Mouse (Mus musculus): Measurements from ENCODE around the gene Il22. TPM values are rescaled to one million over a fixed set of nuclear protein-coding genes. Genes with fewer than 3 reads are reported as not detected.
"Not testable (repeated sequence)": the region's sequence is repeated elsewhere in the genome, so short reads cannot be mapped to it uniquely, and the experiment has no call there.

Il22 gene
- not detected in 2 replicates for polyA plus RNA-seq (2011; ENCODE audit: insufficient read length, low read depth, missing spikeins)

DNA sequence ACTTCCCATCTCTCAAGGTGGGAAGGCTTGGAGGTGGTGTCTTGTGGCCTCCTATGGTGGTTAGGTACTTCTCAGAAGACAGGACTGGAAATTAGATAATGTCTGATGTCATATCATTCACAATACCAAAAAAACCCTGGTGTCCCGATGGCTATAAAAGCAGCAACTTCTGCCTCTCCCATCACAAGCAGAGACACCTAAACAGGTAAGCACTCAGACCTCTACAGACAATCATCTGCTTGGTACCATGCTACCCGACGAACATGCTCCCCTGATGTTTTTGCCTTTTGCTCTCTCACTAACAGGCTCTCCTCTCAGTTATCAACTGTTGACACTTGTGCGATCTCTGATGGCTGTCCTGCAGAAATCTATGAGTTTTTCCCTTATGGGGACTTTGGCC, at the start of gene Il22:
Gene Il22 (plus strand): TSS at position 301 of the 400 bp plus-strand sequence.
- H3K4me1 ChIP-seq (ENCODE audit: control insufficient read depth, insufficient read depth, low read length): no peaks in the 10 kb centered on the region
- no peak within 1 kb of the TSS for H3K27ac ChIP-seq (ENCODE audit: insufficient read depth, low read length)
- no peak within 1 kb of the TSS for H3K4me3 ChIP-seq (ENCODE audit: insufficient read depth, low read length)
- TF ChIP-seq CTCF (IDR thresholded peaks at IDR 0.05; ENCODE audit: borderline replicate concordance, insufficient read depth, low read length) (no peak), POLR2A (IDR thresholded peaks at IDR 0.05; ENCODE audit: low read depth, low read length) (no peak)

GRCm38 (mm10) chr10:118155932-118156331, 48.8 kb upstream of the Il22 start:
- Histone ChIP-seq H3K4me1 (ENCODE audit: control insufficient read depth, insufficient read depth, low read length) (no peaks in the 10 kb centered on the region), H3K27ac (ENCODE audit: insufficient read depth, low read length) (no peak overlapping the region), H3K4me3 (ENCODE audit: insufficient read depth, low read length) (no peak overlapping the region)
- no peak for TF ChIP-seq POLR2A (IDR thresholded peaks at IDR 0.05; ENCODE audit: low read depth, low read length)

- Histone ChIP-seq H3K27ac (ENCODE audit: insufficient read depth, low read length) (no peak overlapping the region), H3K4me1 (ENCODE audit: control insufficient read depth, insufficient read depth, low read length) (no peaks in the 10 kb centered on the region), H3K4me3 (ENCODE audit: insufficient read depth, low read length) (no peak overlapping the region)
- no peak for TF ChIP-seq POLR2A (IDR thresholded peaks at IDR 0.05; ENCODE audit: low read depth, low read length)
- no peak for TF ChIP-seq CTCF (IDR thresholded peaks at IDR 0.05; ENCODE audit: borderline replicate concordance, insufficient read depth, low read length)
These were observed 43.6 kb upstream of the Il22 start for GRCm38 (mm10) chr10:118161131-118161530.

DNA sequence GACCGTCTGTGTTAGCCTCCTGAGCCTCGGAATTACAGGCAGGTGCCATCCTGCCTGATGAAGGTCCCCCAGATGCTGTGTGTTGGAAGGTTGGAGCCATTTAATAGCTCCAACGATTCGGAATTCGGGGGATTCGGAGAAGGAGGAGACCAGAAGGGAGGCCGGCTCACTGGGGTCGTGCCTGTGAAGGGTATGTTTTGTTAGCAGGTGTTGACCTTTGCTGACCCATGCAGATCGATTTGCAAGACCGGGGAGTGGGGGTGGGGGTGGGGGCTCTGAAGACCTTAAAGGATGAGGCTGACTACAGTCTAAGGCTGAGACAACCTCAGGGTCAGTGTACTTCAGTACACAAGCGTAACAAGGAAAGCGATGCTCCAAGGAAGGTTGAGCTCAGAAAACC, 35.5 kb upstream of the Il22 start:
- no peak overlapping the region for H3K4me3 ChIP-seq (ENCODE audit: insufficient read depth, low read length)
- no peak overlapping the region for H3K27ac ChIP-seq (ENCODE audit: insufficient read depth, low read length)
- no peak for TF ChIP-seq POLR2A (IDR thresholded peaks at IDR 0.05; ENCODE audit: low read depth, low read length)
- TF ChIP-seq CTCF (IDR thresholded peaks at IDR 0.05; ENCODE audit: borderline replicate concordance, insufficient read depth, low read length): no peak
- H3K4me1 ChIP-seq (ENCODE audit: control insufficient read depth, insufficient read depth, low read length): peaks cover 2% of the 10 kb centered on the region; the same call in 1 of the 2 replicates

DNA sequence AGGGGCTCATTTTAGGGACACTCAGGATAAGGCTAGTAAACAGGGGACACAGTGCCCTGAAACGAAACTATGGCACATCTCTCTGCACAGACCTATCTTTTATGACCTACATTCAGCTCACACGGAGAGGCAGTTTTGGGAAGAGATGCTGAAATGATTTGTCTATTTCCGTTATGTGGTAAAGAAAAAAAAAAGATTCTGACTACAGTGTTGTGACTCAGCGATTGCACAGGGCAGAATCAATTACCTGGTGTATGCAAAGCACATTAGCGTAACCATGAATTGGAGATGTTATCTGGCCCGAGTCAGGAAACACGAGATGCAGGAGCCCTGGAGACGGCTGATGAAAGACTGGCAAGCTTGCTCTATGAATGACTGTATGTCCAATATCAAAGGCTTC, 32.3 kb upstream of the Il22 start:
- Histone ChIP-seq H3K27ac (ENCODE audit: insufficient read depth, low read length) (no peak overlapping the region; the same call in 1 of the 2 replicates), H3K4me1 (ENCODE audit: control insufficient read depth, insufficient read depth, low read length) (peaks cover 2% of the 10 kb centered on the region; the same call in 1 of the 2 replicates), H3K4me3 (ENCODE audit: insufficient read depth, low read length) (no peak overlapping the region)
- no peak for TF ChIP-seq POLR2A (IDR thresholded peaks at IDR 0.05; ENCODE audit: low read depth, low read length)
- TF ChIP-seq CTCF (IDR thresholded peaks at IDR 0.05; ENCODE audit: borderline replicate concordance, insufficient read depth, low read length): no peak

GRCm38 (mm10) chr10:118172876-118173275, 31.9 kb upstream of the Il22 start:
- peaks cover 2% of the 10 kb centered on the region; the same call in 1 of the 2 replicates for H3K4me1 ChIP-seq (ENCODE audit: control insufficient read depth, insufficient read depth, low read length)
- no peak overlapping the region for H3K4me3 ChIP-seq (ENCODE audit: insufficient read depth, low read length)
- TF ChIP-seq CTCF (IDR thresholded peaks at IDR 0.05; ENCODE audit: borderline replicate concordance, insufficient read depth, low read length) (no peak), POLR2A (IDR thresholded peaks at IDR 0.05; ENCODE audit: low read depth, low read length) (no peak)
- H3K27ac ChIP-seq (ENCODE audit: insufficient read depth, low read length): peak overlapping the region; percentile 40

GRCm38 (mm10) chr10:118175542-118175941, 29.2 kb upstream of the Il22 start:
- H3K27ac ChIP-seq (ENCODE audit: insufficient read depth, low read length): not testable (repeated sequence)

DNA sequence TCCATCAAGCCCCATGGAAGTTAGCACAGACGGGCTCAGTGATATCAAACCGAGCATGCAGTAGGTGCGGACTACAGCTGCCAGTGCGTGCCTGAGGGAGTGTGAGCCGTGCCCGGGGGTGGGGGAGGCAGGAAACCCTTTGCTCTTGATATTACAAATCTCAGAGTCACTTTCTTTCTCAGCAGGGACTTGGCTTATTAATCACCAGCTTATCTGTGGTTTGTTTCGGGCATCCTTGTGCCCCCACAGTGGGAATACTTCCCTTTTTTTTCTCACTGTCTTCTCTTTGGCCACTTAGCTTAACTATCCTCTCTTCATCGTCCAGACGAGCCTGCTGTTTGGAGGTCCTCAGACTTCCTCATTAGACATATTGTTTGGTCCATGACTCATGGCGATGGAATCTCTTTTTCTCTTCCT, 26.0 kb upstream of the Il22 start:
- Histone ChIP-seq H3K4me1 (ENCODE audit: control insufficient read depth, insufficient read depth, low read length) (peaks cover 5% of the 10 kb centered on the region), H3K4me3 (ENCODE audit: insufficient read depth, low read length) (no peak overlapping the region), H3K27ac (ENCODE audit: insufficient read depth, low read length) (no peak overlapping the region)
- TF ChIP-seq POLR2A (IDR thresholded peaks at IDR 0.05; ENCODE audit: low read depth, low read length): no peak
- TF ChIP-seq CTCF (IDR thresholded peaks at IDR 0.05; ENCODE audit: borderline replicate concordance, insufficient read depth, low read length): no peak

More at GRCm38 (mm10) chr10:118175542-118175941, 29.2 kb upstream of the Il22 start:
- H3K4me3 ChIP-seq (ENCODE audit: insufficient read depth, low read length); H3K4me1 ChIP-seq (ENCODE audit: control insufficient read depth, insufficient read depth, low read length): not testable (repeated sequence)

GRCm38 (mm10) chr10:118179265-118179664, 25.5 kb upstream of the Il22 start:
- peaks cover 5% of the 10 kb centered on the region for H3K4me1 ChIP-seq (ENCODE audit: control insufficient read depth, insufficient read depth, low read length)
- TF ChIP-seq POLR2A (IDR thresholded peaks at IDR 0.05; ENCODE audit: low read depth, low read length): no peak
- no peak for TF ChIP-seq CTCF (IDR thresholded peaks at IDR 0.05; ENCODE audit: borderline replicate concordance, insufficient read depth, low read length)
- H3K27ac ChIP-seq (ENCODE audit: insufficient read depth, low read length): no peak overlapping the region
- no peak overlapping the region for H3K4me3 ChIP-seq (ENCODE audit: insufficient read depth, low read length)

GRCm38 (mm10) chr10:118195150-118195549, 9.6 kb upstream of the Il22 start:
- H3K4me1 ChIP-seq (ENCODE audit: control insufficient read depth, insufficient read depth, low read length); H3K4me3 ChIP-seq (ENCODE audit: insufficient read depth, low read length); H3K27ac ChIP-seq (ENCODE audit: insufficient read depth, low read length): not testable (repeated sequence)

GRCm38 (mm10) chr10:118215719-118216393, 11.1 kb downstream of the Il22 start:
- H3K4me1 ChIP-seq (ENCODE audit: control insufficient read depth, insufficient read depth, low read length); H3K4me3 ChIP-seq (ENCODE audit: insufficient read depth, low read length); H3K27ac ChIP-seq (ENCODE audit: insufficient read depth, low read length): not testable (repeated sequence)

DNA sequence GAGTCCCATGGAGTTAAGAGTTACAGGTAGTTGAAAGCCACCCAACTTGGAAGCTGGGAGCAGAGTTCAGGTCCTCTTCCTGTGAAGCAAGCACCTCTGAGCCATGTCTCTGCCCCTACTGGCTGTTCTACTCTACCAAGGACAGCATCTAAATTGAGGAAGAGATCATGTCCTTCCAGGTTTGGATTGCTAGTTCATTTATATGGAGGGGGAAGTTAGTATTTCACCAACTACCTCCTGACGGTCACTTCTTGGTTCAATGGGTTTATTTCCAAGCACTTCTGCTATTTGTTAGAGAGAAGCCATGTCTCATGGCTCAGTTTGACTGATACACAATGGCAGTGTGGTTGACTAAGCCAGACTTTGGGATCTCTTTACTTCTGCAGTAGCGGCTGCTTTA, 22.9 kb downstream of the Il22 start:
- not testable (repeated sequence) for H3K4me1 ChIP-seq (ENCODE audit: control insufficient read depth, insufficient read depth, low read length); H3K4me3 ChIP-seq (ENCODE audit: insufficient read depth, low read length); H3K27ac ChIP-seq (ENCODE audit: insufficient read depth, low read length)

DNA sequence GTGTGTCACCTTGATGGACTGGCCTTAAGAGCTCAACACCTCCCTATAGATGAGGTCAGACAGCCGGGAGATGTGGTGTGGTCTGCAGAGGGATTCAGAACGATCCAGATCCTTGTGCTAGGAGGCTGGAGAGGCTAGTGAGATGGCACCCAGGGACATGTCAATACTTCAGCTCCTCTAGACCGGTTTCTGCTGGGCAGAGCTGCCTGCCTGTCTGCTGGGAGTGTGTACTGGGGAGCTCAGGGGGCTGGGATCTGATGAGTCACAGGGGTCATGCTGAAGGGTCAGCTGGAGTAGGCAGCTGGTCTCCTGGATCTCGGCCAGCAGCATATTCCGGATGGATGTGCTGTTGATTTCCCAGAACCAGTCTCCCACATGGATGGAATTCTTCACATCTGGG, 27.9 kb downstream of the Il22 start:
- not testable (repeated sequence) for H3K4me1 ChIP-seq (ENCODE audit: control insufficient read depth, insufficient read depth, low read length); H3K4me3 ChIP-seq (ENCODE audit: insufficient read depth, low read length); H3K27ac ChIP-seq (ENCODE audit: insufficient read depth, low read length)

DNA sequence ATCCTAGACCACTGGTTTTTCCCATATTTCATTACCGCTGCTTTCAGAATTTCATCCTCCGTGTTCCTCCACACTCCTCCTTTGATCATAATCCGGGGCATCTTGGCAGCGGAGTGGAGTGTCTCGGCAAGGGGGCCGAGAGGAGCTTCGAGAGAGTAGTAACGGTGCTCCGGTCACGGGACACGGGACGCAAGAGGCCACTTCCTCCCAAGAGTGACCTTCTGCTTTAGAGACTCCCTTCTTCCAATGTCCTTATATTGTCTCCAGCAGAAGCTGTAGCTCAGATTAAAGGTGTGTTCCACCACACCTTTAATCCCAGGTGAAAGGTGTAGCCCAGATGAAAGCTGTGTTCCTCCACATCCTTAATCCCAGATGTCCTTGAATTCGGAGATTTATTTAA, 35.9 kb downstream of the Il22 start, which contains the start of gene Gm32717:
Gene Gm32717 (minus strand): TSS at position 101 of the 400 bp plus-strand sequence.
- H3K4me1 ChIP-seq (ENCODE audit: control insufficient read depth, insufficient read depth, low read length); H3K4me3 ChIP-seq (ENCODE audit: insufficient read depth, low read length); H3K27ac ChIP-seq (ENCODE audit: insufficient read depth, low read length): not testable (repeated sequence)

Measured in embryonic fibroblast, embryonic 13.5 days (primary cell).